9 mouse cellular contexts compared by ENCODE assay signal in the genomic region with DNA sequence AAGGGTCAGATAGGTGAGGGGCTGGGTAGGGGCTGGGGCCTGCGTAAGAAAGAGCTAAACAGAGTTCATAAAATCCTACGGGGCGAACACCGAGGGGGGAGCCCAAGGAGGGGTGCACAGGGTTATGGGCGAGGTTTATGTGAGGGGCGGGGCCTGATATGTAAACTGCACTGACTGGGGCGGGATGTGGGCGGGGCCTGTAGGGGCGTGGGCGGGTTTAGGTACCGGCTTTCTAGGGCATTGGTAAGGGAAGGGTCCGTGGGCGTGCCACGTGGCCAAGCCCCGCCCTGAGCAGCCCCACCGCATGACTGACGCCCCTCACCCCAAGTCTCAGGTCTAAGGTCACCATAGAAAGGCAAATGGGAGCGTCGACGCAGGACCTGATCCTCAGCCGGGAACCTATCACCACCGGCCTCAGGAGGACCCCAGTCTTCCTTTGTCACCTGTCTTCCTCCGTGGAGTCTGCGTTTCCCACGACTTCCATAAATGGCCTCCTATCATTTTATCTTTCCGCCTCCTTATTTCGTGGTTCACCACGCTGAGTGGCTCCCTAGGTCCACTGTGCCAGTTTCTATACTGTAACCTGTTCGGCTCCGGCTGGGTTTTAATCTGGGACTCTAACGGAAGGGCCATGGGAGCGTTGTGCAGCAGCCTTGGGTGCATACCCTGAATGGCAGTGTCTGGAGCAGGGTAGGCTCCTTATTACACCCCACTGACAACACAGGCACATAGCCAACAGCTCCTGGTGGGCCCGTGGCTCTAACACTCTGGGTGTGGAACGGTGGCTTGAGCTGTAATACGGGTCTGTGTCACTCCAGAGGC. TPM values are rescaled to one million over a fixed set of nuclear protein-coding genes. Genes with fewer than 3 reads are reported as not detected.
DNase-seq lines count a peak whose midpoint lies in the region; ATAC-seq lines count a peak whose summit lies in the region.
"Had no signal": no experiment of that assay in that cellular context is flagged by ENCODE, and none has a peak within 500 bp of the region (broad histone marks: within the 10 kb centered on the region; RNA-seq: fewer than 3 reads in every experiment).

No protein-coding gene starts in this region.

- H3K9ac ChIP-seq in embryonic facial prominence, embryonic 14.5 days (ENCODE audit: low read depth, low read length), result peak overlapping the region; percentile 71; the same call in 1 of the 2 replicates
- peak overlapping the region; percentile 70; the same call in 1 of the 2 replicates for H3K9ac ChIP-seq in hindbrain, embryonic 12.5 days

- H3K4me1 ChIP-seq in embryonic facial prominence, embryonic 14.5 days (ENCODE audit: control insufficient read depth, insufficient read depth, low read length), result peaks cover 7% of the 10 kb centered on the region; the same call in 1 of the 2 replicates
- peaks cover 17% of the 10 kb centered on the region for H3K4me1 ChIP-seq in hindbrain, embryonic 12.5 days

- no peaks in the 10 kb centered on the region for H3K36me3 ChIP-seq in embryonic facial prominence, embryonic 14.5 days (ENCODE audit: control insufficient read depth, insufficient read depth, low read length)
- H3K36me3 ChIP-seq in hindbrain, embryonic 12.5 days, result no peaks in the 10 kb centered on the region

- H3K4me3 ChIP-seq in embryonic facial prominence, embryonic 14.5 days (ENCODE audit: low read depth, low read length), result peak overlapping the region; percentile 62
- peak overlapping the region; percentile 54 for H3K4me3 ChIP-seq in hindbrain, embryonic 12.5 days

- peak overlapping the region; percentile 85 for H3K4me2 ChIP-seq in embryonic facial prominence, embryonic 14.5 days (ENCODE audit: low read depth, low read length)
- peak overlapping the region; percentile 79 for H3K4me2 ChIP-seq in hindbrain, embryonic 12.5 days (replicated peaks)

- peak; percentile 85 for ATAC-seq in embryonic facial prominence, embryonic 14.5 days (ENCODE audit: low read depth)
- peak; percentile 83 for ATAC-seq in hindbrain, embryonic 12.5 days (ENCODE audit: low FRiP score)

- 8% methylated on average over 32 of the region's 35 CpGs for WGBS in embryonic facial prominence, embryonic 14.5 days
- WGBS in hindbrain, embryonic 12.5 days, result 8% methylated on average over 35 of the region's 35 CpGs

- no peaks in the 10 kb centered on the region for H3K27me3 ChIP-seq in embryonic facial prominence, embryonic 14.5 days (replicated peaks; ENCODE audit: control insufficient read depth, insufficient read depth, low read length)
- 0 out of 2 replicates have a peak, but pooled peaks cover 10% of the 10 kb centered on the region for H3K27me3 ChIP-seq in hindbrain, embryonic 12.5 days

- no peak overlapping the region for H3K27ac ChIP-seq in embryonic facial prominence, embryonic 14.5 days (replicated peaks; ENCODE audit: low read depth, low read length)
- 0 out of 2 replicates have a peak overlapping the region, but pooled peaks have one; percentile 7 for H3K27ac ChIP-seq in hindbrain, embryonic 12.5 days

- H3K9me3 ChIP-seq in embryonic facial prominence, embryonic 14.5 days (ENCODE audit: control insufficient read depth, low read length), result no peaks in the 10 kb centered on the region
- no peaks in the 10 kb centered on the region for H3K9me3 ChIP-seq in hindbrain, embryonic 12.5 days (replicated peaks)

- DNase-seq in MEL-GATA-1-ER (ENCODE audit: extremely low read depth, low read depth), result peak; percentile 67
- peak; percentile 88 for DNase-seq in brain, adult 2 months (ENCODE audit: low read depth, low spot score)
- DNase-seq in embryonic facial prominence, embryonic 14.5 days (ENCODE audit: low spot score), result peak; percentile 71
- DNase-seq in left cerebral cortex, adult 18-20 months (ENCODE audit: low spot score in 2 of 2), result peak; percentile 60 to 67
- peak; percentile 25 for DNase-seq in lung, postnatal 14 days
- peak; percentile 90 to 94 for DNase-seq in right cerebral cortex, postnatal 10 days (ENCODE audit: low spot score in 2 of 2)
- DNase-seq in gastrocnemius, postnatal 4 days (ENCODE audit: low spot score in 2 of 2), result no peak

RNA-seq across cellular contexts. Expression of a gene that starts 0.8 kb away (rescaled TPM):
- 3.7 and 4.2 TPM in 2 replicates for polyA plus RNA-seq in embryonic facial prominence, embryonic 14.5 days (2014; fragmentation: Nextera tagmentation; extraction: Ambion mirVana)
- polyA plus RNA-seq in hindbrain, embryonic 12.5 days (2016; fragmentation: Nextera tagmentation; extraction: Ambion mirVana), result 6.8 and 7.4 TPM in 2 replicates
- 10 to 100 TPM in 1 of 2 experiments, 1 to 10 TPM in 1; 9.8 to 10.1 TPM for total RNA-seq in left cerebral cortex, adult 18-20 months (2021)
- total RNA-seq in gastrocnemius, postnatal 4 days (2021), result 1 to 10 TPM; 1.2 to 1.4 TPM
- total RNA-seq: hematopoietic stem cell, adult 5-6 weeks had no signal

RNA-seq across cellular contexts. Expression of a gene that starts 41.3 kb away (rescaled TPM):
- polyA plus RNA-seq in embryonic facial prominence, embryonic 14.5 days (2014; fragmentation: Nextera tagmentation; extraction: Ambion mirVana), result 0.28 TPM in 1 of 2 replicates, not detected in the other
- polyA plus RNA-seq in hindbrain, embryonic 12.5 days (2016; fragmentation: Nextera tagmentation; extraction: Ambion mirVana), result not detected in 2 replicates
- not detected for total RNA-seq in left cerebral cortex, adult 18-20 months (2021)
- total RNA-seq in gastrocnemius, postnatal 4 days (2021), result not detected
- total RNA-seq: hematopoietic stem cell, adult 5-6 weeks had no signal

RNA-seq across cellular contexts. Expression of a gene that starts 50.4 kb away (rescaled TPM):
- polyA plus RNA-seq in embryonic facial prominence, embryonic 14.5 days (2014; fragmentation: Nextera tagmentation; extraction: Ambion mirVana), result 0.33 TPM in 1 of 2 replicates, not detected in the other
- polyA plus RNA-seq in hindbrain, embryonic 12.5 days (2016; fragmentation: Nextera tagmentation; extraction: Ambion mirVana), result not detected in 2 replicates
- total RNA-seq in left cerebral cortex, adult 18-20 months (2021), result not detected
- total RNA-seq in gastrocnemius, postnatal 4 days (2021), result not detected
- total RNA-seq: hematopoietic stem cell, adult 5-6 weeks had no signal

RNA-seq across cellular contexts. Expression of a gene that starts 56.5 kb away (rescaled TPM):
- polyA plus RNA-seq in embryonic facial prominence, embryonic 14.5 days (2014; fragmentation: Nextera tagmentation; extraction: Ambion mirVana), result not detected in 2 replicates
- not detected in 2 replicates for polyA plus RNA-seq in hindbrain, embryonic 12.5 days (2016; fragmentation: Nextera tagmentation; extraction: Ambion mirVana)
- not detected for total RNA-seq in left cerebral cortex, adult 18-20 months (2021)
- total RNA-seq in gastrocnemius, postnatal 4 days (2021), result not detected
- total RNA-seq: hematopoietic stem cell, adult 5-6 weeks had no signal

Comparison
In these comparisons a context has a peak if more than half of its experiments do, and no peak if none do; other contexts are left out.
1. DNase-seq: peak in MEL-GATA-1-ER (single experiment), brain, adult 2 months (single experiment), embryonic facial prominence, embryonic 14.5 days (single experiment), left cerebral cortex, adult 18-20 months (2 of 2), lung, postnatal 14 days (single experiment) and right cerebral cortex, postnatal 10 days (2 of 2); none in gastrocnemius, postnatal 4 days (0 of 2).
2. RNA of a gene that starts 0.8 kb away (total RNA-seq): 9.8 to 10.1 TPM in left cerebral cortex, adult 18-20 months; 1.2 to 1.4 TPM in gastrocnemius, postnatal 4 days; every median in the first group is over 4 times any median in the second.